Mouse (Mus musculus): ENCODE data around the gene Zg16. TPM values are rescaled to one million over a fixed set of nuclear protein-coding genes. Genes with fewer than 3 reads are reported as not detected.

Gene Zg16
- total RNA-seq, 2 experiments from 2014 or later: 0.47 TPM; not detected in 1

DNA sequence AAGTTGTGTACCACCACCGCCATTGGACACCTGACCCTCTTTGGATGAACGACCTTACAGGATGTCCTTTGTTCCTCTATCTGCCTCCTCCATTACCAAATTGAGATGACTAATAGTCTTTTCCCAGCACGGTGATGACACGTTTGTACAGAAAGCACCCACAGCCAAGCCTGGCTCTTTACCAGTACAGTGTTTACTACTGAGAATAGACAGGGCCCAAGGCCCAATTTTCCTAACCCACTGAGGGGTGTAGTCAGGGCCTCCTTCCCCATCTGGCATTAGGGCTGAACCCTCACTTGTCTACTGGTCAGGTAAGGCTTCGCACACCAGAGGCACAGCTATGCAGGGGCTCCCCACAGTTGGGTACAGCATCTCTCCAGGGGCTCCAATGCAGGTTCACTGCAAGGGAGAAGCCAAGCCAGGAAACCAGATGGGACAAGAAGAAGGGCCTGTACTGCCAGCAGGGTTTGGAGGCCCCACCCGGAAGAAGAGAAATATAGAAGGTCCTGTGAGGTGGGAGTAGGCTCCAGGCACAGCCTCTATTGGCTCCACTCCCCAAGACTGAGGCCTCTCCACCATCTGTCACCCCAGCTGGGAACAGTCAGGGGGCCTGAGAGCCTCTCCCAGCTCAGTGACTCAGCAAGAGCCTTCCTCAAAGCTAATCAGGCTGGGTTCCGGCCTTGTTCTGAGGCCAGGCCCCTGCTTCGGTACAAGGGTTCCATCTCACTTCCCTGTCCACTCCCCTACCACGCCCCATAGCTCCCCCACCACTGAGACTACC lies 78.7 kb downstream of the Zg16 start:
- peak in 1 of 2 experiments; percentile 66 for DNase-seq (ENCODE audit: low spot score in 2 of 2)

DNA sequence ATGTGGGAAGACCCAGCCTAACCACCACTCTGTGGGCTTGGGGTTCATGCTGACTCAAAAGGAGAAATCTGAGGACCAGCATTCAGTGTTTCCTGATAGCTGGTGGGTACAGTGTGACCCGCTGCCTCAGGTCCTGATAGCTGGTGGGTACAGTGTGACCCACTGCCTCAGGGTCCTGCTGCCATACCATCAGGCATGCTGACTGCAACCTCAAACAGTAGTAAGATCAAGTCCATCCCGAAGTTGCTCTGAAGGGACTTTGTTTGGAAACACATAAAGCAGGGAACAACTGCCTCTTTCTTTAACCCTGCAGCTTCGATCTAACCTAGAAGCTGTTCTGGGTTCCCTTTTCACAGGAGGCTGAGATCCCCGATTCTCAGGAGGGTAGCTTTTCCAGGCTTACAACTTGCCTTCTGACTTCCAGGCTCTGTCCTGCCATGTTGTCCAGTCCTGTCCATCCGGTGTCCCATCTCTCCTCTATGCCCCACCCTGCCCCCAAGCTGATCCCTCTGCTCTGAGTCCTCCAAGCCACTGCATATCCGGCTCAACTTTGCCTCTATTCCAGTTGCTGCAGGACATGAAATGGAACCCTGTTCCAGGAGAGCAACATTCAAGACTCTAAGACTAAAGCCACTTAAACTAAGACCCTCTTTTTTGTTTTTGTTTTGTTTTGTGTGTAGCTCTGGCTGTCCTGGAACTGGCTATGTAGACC lies 79.7 kb downstream of the Zg16 start:
- DNase-seq (ENCODE audit: low spot score in 2 of 2): no peak

- no peak for DNase-seq (ENCODE audit: low spot score in 2 of 2)
Measured at GRCm38 (mm10) chr7:127004122-127004875, 82.8 kb downstream of the Zg16 start.

GRCm38 (mm10) chr7:127003620-127004019 lies 83.5 kb downstream of the Zg16 start:
- DNase-seq (ENCODE audit: low spot score in 2 of 2): no peak

Small RNA genes within 50 kb of the gene (microRNA-seq; reads per million reads assigned to microRNA genes)
- not detected for gene Gm44343

Other genes with a start within 250 kb of the Zg16 start
- gene Doc2a, start 239.9 kb downstream of the Zg16 start, total RNA-seq (2021): under 1 TPM; 0.26 to 0.32 TPM
- gene Hirip3, start 225.4 kb downstream of the Zg16 start, total RNA-seq (2021): 10 to 100 TPM; 22.2 to 29.4 TPM
- gene Ino80e, start 225.0 kb downstream of the Zg16 start, total RNA-seq (2021): 10 to 100 TPM; 35.9 to 38.7 TPM
- gene Taok2, start 202.6 kb downstream of the Zg16 start, total RNA-seq (2021): 10 to 100 TPM; 61.2 to 67.0 TPM
- gene Tmem219, start 164.4 kb downstream of the Zg16 start, total RNA-seq (2021): 10 to 100 TPM; 22.8 to 23.8 TPM
- gene Kctd13, start 158.4 kb downstream of the Zg16 start, total RNA-seq (2021): 1 to 10 TPM; 6.0 to 7.0 TPM
- gene Asphd1, start 137.7 kb downstream of the Zg16 start, total RNA-seq (2021): under 1 TPM in 1 of 2 experiments, not detected in 1; 0.26 TPM
- 1 to 10 TPM; 6.5 to 6.9 TPM for gene Sez6l2, start 136.8 kb downstream of the Zg16 start, total RNA-seq (2021)
- gene Cdipt, start 111.4 kb downstream of the Zg16 start, total RNA-seq (2021): 10 to 100 TPM; 43.1 to 48.0 TPM
- under 1 TPM; 0.49 to 0.76 TPM for gene Cdiptos, start 111.2 kb downstream of the Zg16 start, total RNA-seq (2021)
- gene Mvp, start 72.7 kb downstream of the Zg16 start, total RNA-seq (2021): 10 to 100 TPM; 23.2 to 27.1 TPM
- 1 to 10 TPM; 1.8 to 2.5 TPM for gene Pagr1b, start 70.8 kb downstream of the Zg16 start, total RNA-seq (2021)
- gene Pagr1a, start 70.0 kb downstream of the Zg16 start, total RNA-seq (2021): 10 to 100 TPM in 1 of 2 experiments, 1 to 10 TPM in 1; 9.1 to 14.7 TPM
- gene Gm42742, start 66.2 kb downstream of the Zg16 start, total RNA-seq (2021): 10 to 100 TPM; 26.0 to 26.6 TPM
- gene Prrt2, start 66.1 kb downstream of the Zg16 start, total RNA-seq (2021): 1 to 10 TPM; 6.5 to 9.4 TPM
- 100 to 1,000 TPM; 129 to 131 TPM for gene Maz, start 60.3 kb downstream of the Zg16 start, total RNA-seq (2021)
- 10 to 100 TPM; 21.7 to 26.2 TPM for gene Kif22, start 44.9 kb downstream of the Zg16 start, total RNA-seq (2021)
- gene AI467606, start 4.0 kb upstream of the Zg16 start, total RNA-seq (2021): 1 to 10 TPM; 1.3 to 1.8 TPM
- 1 to 10 TPM; 4.6 to 5.2 TPM for gene Qprt, start 34.9 kb upstream of the Zg16 start, total RNA-seq (2021)
- under 1 TPM; 0.54 to 0.91 TPM for gene Spn, start 50.5 kb upstream of the Zg16 start, total RNA-seq (2021)
- gene Cd2bp2, start 108.7 kb upstream of the Zg16 start, total RNA-seq (2021): 10 to 100 TPM; 47.4 to 55.9 TPM
- gene Tbc1d10b, start 121.1 kb upstream of the Zg16 start, total RNA-seq (2021): 10 to 100 TPM; 48.0 to 51.7 TPM
- gene Mylpf, start 121.6 kb upstream of the Zg16 start, total RNA-seq (2021): over 10,000 TPM; 28,893 to 32,257 TPM
- gene Zfp553, start 145.7 kb upstream of the Zg16 start, total RNA-seq (2021): 1 to 10 TPM; 9.0 to 9.8 TPM
- gene Sept1, start 145.8 kb upstream of the Zg16 start, total RNA-seq (2021): 1 to 10 TPM; 7.4 to 7.6 TPM
- 10 to 100 TPM; 23.7 to 29.6 TPM for gene Zfp771, start 156.9 kb upstream of the Zg16 start, total RNA-seq (2021)
- gene Dctpp1, start 173.4 kb upstream of the Zg16 start, total RNA-seq (2021): 10 to 100 TPM; 35.6 to 48.5 TPM
- gene Sephs2, start 186.7 kb upstream of the Zg16 start, total RNA-seq (2021): 10 to 100 TPM; 22.1 to 23.7 TPM
- 1 to 10 TPM; 1.8 to 2.8 TPM for gene Itgal, start 208.9 kb upstream of the Zg16 start, total RNA-seq (2021)

Data from gastrocnemius, postnatal 4 days (tissue).